Mouse (Mus musculus): ENCODE results near the gene Nod1.

The Nod1 gene

GRCm38 (mm10) chr6:54941149-54941548 is 31.3 kb downstream of the Nod1 start:
- no peak for DNase-seq (ENCODE audit: extremely low spot score, low read depth, low spot score)

DNA sequence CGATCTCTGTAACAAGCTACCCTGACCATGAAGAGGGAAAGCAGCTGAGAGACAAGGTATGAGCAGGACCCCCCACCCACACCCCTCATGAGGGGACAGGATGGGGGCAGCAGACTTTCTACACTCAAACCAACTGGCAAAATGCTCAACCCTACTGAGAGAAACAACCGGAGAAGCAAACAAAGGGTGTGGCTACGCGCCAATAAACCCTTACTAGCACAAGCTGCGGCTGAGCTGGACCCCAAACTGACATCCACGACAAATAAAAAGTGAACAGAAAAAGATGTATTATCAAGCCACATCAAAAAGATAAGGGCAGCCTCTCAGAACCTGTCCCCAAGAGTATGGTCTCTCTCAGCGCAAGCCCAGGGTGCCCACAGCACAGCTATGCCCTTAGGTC is 32.3 kb downstream of the Nod1 start:
- no peak for DNase-seq (ENCODE audit: extremely low spot score, low read depth, low spot score)

DNA sequence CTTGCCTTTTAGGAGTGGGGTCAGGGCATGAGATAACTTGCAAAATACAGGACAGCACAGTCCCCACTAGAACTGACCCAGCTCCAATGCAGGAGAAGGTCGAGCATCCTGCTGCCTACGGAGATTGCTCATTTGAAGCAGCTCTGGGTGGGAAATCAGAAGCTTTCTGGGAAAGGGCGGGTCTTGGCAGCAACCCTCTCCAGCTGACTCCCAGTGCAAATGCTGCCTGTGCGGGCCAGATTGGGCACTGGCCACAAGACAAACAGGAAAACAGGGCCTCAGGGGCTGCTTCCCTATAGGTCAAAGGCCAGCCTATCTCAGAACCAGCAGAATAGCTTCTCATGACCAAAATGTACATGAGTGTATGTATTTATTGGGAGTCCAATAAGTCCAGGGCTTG is 32.8 kb downstream of the Nod1 start:
- DNase-seq (ENCODE audit: extremely low spot score, low read depth, low spot score), result no peak

DNA sequence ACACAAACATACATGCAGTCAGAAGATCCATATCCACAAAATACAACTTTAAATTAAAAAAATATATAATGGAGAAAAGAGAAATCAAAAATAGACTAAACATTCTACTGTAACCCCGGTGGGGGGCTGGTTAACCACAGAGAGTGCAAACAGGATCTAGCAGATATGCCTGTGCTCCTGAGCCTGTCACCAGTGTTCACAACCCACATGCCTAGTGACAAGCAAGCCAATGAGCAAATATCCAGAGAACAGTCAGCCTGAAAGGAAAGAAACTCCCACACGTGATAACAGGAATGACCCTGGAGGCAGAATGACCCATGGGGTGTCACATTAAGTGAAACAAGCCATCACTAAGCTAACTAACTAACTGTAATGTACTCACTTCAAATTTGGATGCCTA is 35.9 kb downstream of the Nod1 start:
- DNase-seq (ENCODE audit: extremely low spot score, low read depth, low spot score), result no peak

- no peak for DNase-seq (ENCODE audit: extremely low spot score, low read depth, low spot score)
These were observed 37.5 kb downstream of the Nod1 start for GRCm38 (mm10) chr6:54934930-54935329.

DNA sequence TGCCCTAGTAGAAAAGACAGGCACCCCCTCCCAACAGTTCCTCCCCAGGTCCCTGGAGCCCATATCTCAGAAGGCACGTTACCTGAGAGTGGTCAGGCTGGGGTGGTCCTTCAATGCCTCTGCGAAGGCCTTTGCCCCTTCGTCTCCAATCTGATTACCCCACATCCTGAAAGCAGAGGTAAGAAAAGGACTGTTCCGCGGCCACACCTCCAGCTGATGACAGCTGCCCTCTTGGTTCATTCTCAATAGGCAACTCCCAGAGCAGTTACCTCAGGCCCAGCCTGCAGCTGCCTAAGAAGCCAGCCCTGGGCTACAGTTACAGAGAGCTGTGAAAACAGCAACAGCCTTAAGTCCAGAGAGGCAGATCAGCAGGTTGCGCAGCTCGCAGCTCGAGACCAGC is 38.1 kb downstream of the Nod1 start:
- DNase-seq (ENCODE audit: extremely low spot score, low read depth, low spot score), result no peak

- no peak for DNase-seq (ENCODE audit: extremely low spot score, low read depth, low spot score)
These were observed 38.5 kb downstream of the Nod1 start for GRCm38 (mm10) chr6:54933866-54934265.

DNA sequence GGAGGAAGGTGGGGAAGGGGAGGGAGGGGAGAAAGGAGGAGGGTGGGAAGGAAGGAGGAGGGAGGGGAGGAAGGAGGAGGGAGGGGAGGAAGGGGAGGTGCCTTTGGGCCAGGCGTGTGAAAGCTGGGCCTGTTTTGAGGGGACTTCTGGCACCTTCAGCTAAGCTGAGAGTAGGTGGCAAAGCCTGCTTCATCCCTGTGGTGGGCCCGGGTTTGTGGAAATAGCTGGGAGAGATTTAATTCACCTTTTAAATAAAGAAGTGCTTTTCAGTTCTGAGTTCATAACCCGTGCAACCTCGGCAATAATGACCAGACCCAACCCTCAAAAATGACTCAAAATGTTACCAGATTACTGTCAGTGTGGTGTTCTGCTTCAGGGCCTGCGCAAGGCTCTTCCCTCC is 39.2 kb downstream of the Nod1 start:
- DNase-seq (ENCODE audit: extremely low spot score, low read depth, low spot score), result no peak

- no peak for DNase-seq (ENCODE audit: extremely low spot score, low read depth, low spot score)
These were observed 39.9 kb downstream of the Nod1 start for GRCm38 (mm10) chr6:54932526-54932925.

GRCm38 (mm10) chr6:54931641-54932040 is 40.8 kb downstream of the Nod1 start:
- DNase-seq (ENCODE audit: extremely low spot score, low read depth, low spot score), result no peak

GRCm38 (mm10) chr6:54927946-54928345 is 44.5 kb downstream of the Nod1 start:
- DNase-seq (ENCODE audit: extremely low spot score, low read depth, low spot score), result no peak

DNA sequence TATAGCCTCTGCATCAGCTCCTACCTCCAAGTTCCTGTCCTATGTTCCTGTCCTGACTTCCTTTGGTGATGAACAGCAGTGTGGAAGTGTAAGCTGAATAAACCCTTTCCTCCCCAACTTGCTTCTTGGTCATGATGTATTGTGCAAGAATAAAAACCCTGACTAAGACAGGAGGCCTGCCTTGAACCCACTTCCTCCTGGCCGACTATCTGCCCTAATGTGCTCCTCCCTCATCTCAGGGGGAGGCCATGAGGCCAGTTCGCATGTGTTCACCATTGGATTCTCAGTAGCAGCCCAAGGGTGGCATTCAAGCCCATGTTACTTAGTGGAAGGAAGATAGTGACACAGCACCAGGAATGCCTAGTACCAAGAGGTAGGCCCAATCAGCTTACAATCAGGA is 45.5 kb downstream of the Nod1 start:
- no peak for DNase-seq (ENCODE audit: extremely low spot score, low read depth, low spot score)

DNA sequence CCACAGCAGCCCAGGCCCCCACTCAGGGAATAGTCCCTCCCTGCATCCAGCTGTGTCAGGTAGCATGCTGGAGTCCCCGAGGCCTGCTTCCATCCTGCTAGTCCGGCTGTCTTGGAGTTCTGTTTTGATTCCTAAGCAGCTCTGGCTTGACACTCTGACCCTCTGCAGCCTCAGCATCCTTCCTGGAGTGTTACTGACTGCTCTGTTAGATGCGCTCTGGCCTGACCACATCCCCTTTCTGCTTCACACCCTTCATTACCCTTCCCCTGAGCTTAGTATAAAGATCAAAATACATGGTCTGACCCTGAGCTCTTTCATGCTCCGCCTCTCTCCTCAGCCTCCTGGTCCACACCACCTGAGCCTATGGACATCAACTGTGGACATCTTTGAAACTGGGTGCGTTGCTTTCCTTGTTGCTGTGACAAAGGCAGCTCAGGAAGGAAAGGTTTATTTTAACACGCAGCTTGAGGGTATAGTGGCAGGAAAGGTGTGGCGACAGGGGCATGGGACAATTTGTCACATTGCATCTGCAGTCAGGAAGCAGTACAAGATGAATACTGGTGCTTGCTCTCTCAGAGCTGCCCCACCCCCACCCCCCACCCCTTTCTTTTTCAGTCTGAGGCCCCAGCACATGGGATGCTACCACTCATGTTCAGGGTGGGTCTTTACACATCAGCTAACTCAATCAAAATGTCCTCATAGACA is 46.5 kb downstream of the Nod1 start:
- DNase-seq (ENCODE audit: extremely low spot score, low read depth, low spot score), result no peak

DNA sequence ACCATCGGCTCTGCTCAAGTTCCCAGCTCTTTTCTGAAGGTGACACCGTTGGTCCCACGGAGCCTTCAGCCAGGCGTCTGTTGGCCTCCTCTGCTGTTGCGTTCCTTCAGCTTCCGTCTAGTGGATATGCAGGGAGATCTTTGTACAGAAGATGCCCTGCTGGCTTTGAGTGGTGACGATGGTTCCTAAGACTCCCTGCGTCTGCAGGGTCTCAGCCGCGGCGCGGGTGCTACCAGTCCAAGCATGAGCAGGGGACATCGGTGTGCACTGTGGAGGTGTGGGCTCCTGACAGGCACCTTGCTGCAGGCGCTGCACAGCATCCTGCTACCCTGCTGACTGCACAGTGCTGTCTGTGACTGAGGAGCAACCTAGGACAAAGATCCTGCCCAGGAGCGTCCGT is 47.9 kb downstream of the Nod1 start:
- DNase-seq (ENCODE audit: extremely low spot score, low read depth, low spot score), result no peak

DNA sequence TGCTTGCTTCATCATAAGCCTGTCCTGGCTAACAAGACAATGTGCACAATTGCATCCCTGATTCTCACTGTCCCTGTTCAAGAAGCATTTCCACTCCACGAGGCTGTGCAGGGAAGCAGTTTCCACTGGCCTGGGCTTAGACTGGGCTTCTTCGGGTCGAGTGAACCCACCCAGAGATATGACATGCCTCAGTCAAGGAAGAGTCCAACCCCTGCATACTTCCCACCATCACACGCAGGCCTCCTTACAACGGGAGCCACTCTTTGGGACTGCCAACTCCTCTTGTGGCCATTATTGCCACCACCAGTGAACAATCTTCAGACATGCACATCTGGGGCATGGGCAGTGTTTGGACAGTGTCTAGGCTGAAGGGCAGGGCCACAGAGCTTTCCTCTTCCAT is 53.9 kb downstream of the Nod1 start:
- no peak for DNase-seq (ENCODE audit: extremely low spot score, low read depth, low spot score)

- DNase-seq (ENCODE audit: extremely low spot score, low read depth, low spot score), result peak; percentile 6
These were observed 54.9 kb downstream of the Nod1 start for GRCm38 (mm10) chr6:54917523-54917922.

DNA sequence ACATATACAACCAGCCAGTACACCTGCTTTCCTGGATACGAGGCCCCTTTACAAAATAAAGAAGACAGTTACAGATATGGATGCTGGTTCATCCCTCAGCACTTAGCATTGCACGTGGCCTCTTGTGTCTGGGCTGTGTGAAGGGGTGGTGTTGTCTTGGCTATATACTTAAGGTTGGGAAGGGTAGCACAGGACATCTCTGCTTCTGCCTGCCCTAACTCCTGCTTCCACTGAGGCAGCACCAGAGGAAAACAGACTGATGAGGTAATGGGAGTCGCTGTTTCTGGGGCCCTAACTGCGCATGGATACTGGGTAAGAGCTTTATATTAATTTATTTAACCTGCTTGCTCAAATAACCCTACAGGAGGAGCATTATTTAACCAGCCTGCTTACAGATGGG is 55.5 kb downstream of the Nod1 start:
- no peak for DNase-seq (ENCODE audit: extremely low spot score, low read depth, low spot score)

DNA sequence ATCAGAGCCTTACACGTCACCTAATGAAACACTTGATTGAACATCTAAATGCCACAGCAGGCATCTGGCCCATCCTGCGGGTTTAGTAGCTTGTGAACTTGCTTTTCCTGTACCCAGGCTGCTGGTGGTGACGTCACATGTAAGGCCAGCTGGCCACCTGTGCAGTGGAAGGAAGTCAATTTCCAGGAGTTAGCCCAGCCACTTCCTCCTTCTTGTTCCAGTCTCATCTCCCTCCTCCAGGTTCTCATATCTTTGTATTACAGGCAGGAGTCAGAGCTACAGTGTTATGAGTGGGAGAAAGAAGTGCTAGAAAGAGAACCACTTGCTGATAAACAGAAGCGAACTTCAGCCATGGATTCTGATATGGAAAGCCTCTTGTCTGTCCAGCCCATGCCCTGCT is 56.2 kb downstream of the Nod1 start:
- no peak for DNase-seq (ENCODE audit: extremely low spot score, low read depth, low spot score)

DNA sequence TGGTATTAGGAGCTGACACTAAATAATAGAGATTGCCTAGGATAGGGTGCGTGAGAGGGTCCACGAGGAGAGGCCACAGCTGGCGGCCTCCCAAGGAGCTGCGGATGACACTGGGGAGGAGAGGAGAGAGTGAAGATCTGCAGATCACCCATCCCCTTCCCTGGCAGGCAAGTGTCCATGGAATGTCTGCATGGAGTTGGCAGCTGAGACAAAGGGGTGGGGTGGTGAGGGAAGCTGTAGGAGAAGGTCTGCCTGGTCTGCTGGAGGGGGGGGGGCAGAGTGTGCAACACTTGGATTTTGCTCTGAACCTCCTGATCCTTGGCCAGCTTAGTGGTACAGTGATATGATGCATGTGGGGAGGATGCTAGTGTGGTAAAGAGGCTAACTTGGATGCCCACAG is 57.4 kb downstream of the Nod1 start:
- no peak for DNase-seq (ENCODE audit: extremely low spot score, low read depth, low spot score)

DNA sequence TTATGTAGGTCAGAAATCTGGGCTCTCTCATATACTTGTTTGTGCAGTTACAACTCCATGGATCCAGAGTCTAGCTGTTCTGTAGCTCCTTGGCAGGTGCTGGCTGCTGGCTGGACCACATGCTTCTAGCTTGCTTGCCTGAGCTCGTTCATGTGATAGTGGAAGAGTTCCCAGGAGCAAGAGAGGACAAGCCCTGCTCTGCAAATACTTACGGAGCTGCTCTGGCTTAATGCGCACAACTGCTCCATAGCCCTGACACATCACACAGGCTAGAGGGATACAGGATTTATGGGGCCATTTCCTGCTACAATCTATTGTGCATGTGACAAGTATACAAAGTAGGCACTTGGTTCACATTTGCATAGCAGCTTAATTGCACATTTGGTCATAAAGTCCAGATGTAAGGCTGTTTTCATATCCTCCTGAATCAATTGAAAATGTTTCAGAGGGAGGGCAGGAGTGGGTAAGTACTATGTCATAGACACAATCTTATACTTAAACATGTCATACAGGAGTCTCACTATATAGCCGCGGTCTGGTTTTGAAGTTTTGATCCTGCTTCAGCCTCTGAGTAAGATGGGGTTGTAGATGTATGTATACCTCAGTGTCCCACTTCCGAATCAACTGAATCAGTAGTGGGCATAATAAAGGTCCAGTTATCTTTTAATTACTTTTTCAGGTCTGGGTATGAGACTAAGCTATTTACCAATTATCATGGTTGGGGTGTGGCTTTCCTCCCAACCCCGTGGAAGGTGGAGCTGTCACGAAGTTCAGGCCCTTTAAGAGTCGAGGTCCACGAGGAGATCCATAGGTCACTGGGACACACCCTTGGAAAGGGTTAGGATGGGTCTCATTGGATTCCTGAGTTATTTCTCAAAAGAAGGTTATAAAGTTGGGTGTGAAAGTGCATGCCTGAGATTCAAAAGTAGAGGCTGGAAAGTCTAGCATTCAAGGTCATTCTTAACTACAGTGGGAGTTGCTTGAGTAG is 66.1 kb downstream of the Nod1 start:
- no peak for DNase-seq (ENCODE audit: extremely low spot score, low read depth, low spot score)

- DNase-seq (ENCODE audit: extremely low spot score, low read depth, low spot score), result no peak
These were observed 69.9 kb downstream of the Nod1 start for GRCm38 (mm10) chr6:54902547-54902946.

DNA sequence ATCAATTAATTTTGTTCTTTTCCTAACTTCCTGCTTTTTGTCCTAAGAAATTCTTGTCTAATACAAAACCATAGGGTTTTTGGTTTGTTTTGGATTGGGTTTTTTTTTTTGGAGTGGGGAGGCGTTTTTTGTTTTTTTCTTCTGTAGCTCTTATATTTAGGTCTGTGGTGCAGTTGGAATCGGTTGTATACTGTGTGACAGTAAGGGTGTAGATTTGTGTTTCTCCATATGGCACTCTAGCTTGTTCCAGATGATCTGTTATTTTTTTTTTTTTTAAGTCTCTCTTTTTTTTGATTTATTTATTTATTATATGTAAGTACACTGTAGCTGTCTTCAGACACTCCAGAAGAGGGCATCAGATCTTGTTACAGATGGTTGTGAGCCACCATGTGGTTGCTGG is 72.2 kb downstream of the Nod1 start:
- DNase-seq (ENCODE audit: extremely low spot score, low read depth, low spot score), result no peak

All from hindlimb bud, embryonic 11.5 days (tissue).